Mouse (Mus musculus) G1E (cell line): Measurements from ENCODE around the gene Acaca.

Experiments used
- CTCF ChIP-seq: IDR thresholded peaks from 2 replicates; pipeline ENCODE4 v1.5.1; 2012; ENCODE audit warnings: low read depth, low read length, inconsistent platforms, mixed read lengths
- GATA1 ChIP-seq: IDR thresholded peaks from 2 replicates; pipeline ENCODE4 v1.6.1; 2012; ENCODE audit warnings: borderline replicate concordance, low read length, inconsistent platforms, mixed read lengths
- TAL1 ChIP-seq: conservative IDR thresholded peaks from 2 replicates; pipeline ENCODE4 v1.6.1; 2012; ENCODE audit warnings: low read depth, low read length, inconsistent platforms, mixed read lengths

DNA sequence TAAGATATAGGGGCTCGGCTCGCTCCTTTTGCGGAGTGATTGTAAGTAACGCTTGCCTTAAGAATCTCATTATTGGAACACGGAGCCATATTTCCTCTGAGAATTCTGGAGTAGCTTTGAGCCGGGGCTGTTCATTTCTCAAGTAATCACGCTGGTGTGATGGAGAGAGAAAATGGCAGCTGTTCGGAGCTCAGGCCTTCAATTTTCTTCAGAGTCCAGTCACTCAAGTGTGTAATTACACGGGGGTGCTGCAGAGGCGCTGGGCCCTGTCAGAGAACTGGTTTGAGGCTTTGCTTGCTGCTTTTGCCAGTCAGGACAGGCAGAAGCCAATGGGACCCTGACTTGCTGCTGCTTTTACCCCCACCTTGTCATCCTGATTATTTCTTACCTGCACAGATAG lies 142.5 kb downstream of the Acaca start:
- no peak for TF ChIP-seq TAL1
- TF ChIP-seq CTCF = no peak
- no peak for TF ChIP-seq GATA1
